Mouse (Mus musculus): ENCODE results near the gene Gorasp2. TPM values are rescaled to one million over a fixed set of nuclear protein-coding genes. Genes with fewer than 3 reads are reported as not detected.

The Gorasp2 gene
- polyA plus RNA-seq (2012; rRNA removed): 127 and 139 TPM in 2 replicates

DNA sequence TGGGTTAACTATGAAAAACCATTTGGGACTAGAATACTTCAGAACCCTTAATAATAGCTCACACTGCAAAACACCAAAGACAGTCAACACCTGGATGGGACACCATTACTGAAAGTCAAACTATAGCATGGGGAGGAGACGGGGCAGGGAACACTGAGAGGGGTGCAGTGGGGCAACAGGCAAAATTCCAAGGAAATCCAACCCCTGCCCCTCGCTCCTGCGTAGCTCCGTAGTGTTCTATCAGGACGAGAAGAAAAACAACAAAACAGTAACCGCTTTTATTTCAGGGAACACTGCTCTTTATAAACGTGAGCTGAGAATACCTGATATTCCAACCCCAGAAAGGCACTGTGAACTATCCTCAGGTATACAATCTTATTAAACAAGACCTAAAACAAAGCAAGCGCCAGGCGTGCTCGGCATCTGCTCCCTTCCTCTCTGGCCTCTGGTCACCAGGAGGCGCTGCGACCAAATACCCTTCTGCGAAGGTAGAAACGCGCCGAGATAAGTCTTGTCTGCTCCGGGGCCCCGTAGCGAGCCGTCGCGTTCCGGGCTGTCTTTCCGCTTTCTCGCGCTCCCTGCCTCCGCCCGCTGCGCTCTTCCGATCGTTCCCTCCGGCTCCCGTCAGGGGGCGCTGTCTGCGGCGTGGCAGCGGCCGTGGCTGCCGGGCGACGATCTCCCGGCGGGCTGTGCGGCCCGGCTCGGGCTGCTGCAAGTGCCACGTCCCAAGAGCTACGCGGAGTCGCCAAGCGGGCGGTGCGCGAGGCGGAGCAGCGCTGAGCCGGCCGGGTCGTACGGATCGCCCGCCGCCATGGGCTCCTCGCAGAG lies at the start of gene Gorasp2:
TSS of gene Gorasp2 (plus strand) at position 690 of the 828 bp plus-strand sequence.

GRCm38 (mm10) chr2:70661715-70662495 lies 529 bp downstream of the Gorasp2 start, which contains the start of gene Gm26558:
Gm26558 (minus strand) TSS chr2:70662108.

Other genes with a start within 250 kb of the Gorasp2 start
- 6.0 and 8.4 TPM in 2 replicates for gene Sp5, start 186.7 kb upstream of the Gorasp2 start, polyA plus RNA-seq (2012; rRNA removed)
- 1.2 and 2.7 TPM in 2 replicates for gene Erich2, start 152.8 kb upstream of the Gorasp2 start, polyA plus RNA-seq (2012; rRNA removed)
- 0.10 TPM in 1 of 2 replicates, not detected in the other for gene Gad1, start 108.5 kb upstream of the Gorasp2 start, polyA plus RNA-seq (2012; rRNA removed)
- 1.5 and 4.7 TPM in 2 replicates for gene Gm26558, start 532 bp downstream of the Gorasp2 start, polyA plus RNA-seq (2012; rRNA removed)
- 6.7 and 8.8 TPM in 2 replicates for gene Tlk1, start 164.2 kb downstream of the Gorasp2 start, polyA plus RNA-seq (2012; rRNA removed)

Data from ovary, adult 2 months (tissue).